Mouse (Mus musculus) granulocyte monocyte progenitor cell, adult 5-6 weeks (primary cell): ENCODE data around the gene Nrxn3. TPM values are rescaled to one million over a fixed set of nuclear protein-coding genes. Genes with fewer than 3 reads are reported as not detected.
A peak's percentile ranks its signal among the peaks of the same experiment; 100 is the strongest.

Experiments used
- ATAC-seq: replicated peaks from 2 replicates; pipeline ENCODE4 v1.8.0; 2016; ENCODE audit warnings: mild to moderate bottlenecking, moderate TSS enrichment, inconsistent platforms; ENCODE audit not compliant: poor library complexity, severe bottlenecking
- total RNA-seq, 2 experiments: library from RNA; stranded (forward) in 1 of 2; stranded (reverse) in 1 of 2; fragments of 200-712, 200-1000 nt in 1 of 2; fragments of >200 nt in 1 of 2; fragmentation: Nextera tagmentation in 1 of 2; gene quantifications; 2 replicates each; pipeline ENCODE4 v1.2.3; 2014 to 2017

The Nrxn3 gene
- total RNA-seq, 2 experiments from 2014 or later = not detected

- ATAC-seq = no peak
Measured at GRCm38 (mm10) chr12:90159911-90160310, 1437.2 kb downstream of the Nrxn3 start.

GRCm38 (mm10) chr12:90166118-90166517, 1443.4 kb downstream of the Nrxn3 start:
- ATAC-seq = no peak

GRCm38 (mm10) chr12:90181566-90181965, 1458.9 kb downstream of the Nrxn3 start:
- ATAC-seq = no peak

- no peak for ATAC-seq
Measured at GRCm38 (mm10) chr12:90183021-90183420, 1460.3 kb downstream of the Nrxn3 start.

DNA sequence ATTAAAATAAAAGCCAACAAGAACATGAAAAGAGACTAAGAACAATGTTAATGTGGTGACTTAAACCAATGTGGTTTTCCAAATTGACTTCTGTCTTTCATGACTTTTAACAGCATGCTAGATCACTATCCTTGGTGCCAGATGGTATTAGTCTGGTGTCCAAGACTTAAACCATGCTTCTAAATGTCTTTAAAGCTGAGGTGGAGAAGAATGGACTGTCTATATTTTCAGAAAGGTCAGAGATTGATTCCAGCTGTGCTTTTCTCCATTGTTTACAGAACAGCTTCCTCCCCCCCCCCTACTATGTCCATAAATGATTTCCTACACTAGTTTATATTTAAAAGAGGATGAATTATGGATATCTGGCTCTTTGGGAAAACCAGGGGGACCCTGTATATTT, 1473.5 kb downstream of the Nrxn3 start:
- no peak for ATAC-seq

GRCm38 (mm10) chr12:90197994-90198393, 1475.3 kb downstream of the Nrxn3 start:
- ATAC-seq = no peak

DNA sequence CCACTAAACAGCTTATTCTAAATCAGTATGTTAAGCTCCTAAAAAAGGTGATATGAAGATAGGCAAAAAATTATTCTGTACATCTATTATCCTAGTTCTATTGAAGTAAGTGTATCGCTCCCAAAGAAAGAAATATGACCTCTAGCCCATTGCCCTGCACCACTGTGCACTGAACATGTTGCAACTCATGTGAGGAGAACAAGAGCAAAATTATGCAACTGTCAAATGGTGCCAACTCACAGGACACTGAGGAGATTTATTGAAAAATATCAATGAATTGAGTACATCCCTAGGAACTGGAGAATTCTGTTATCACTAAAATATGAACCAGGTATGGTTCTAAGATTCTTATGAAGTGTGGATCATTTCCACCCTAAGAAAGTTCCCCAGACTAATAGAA, 1479.8 kb downstream of the Nrxn3 start:
- ATAC-seq = no peak

GRCm38 (mm10) chr12:90211410-90211809, 1488.7 kb downstream of the Nrxn3 start:
- ATAC-seq = no peak

DNA sequence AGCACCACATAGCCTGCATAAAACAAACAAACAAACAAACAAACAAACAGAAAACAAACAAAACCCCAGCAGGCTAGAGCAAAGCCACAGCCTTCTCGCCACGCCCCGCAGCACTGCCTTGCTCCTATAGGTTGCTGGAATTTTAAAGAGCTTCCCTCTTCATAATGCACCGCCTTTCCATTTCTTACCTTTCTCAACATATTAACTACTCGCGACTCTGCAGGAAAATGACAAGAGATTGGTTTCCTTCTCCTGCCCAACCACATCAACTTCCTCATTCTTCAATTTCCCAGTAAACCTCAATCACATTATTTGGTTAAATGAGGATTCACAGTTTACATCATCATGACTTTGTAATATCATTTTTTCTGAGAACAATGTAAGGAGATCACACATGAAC, 1494.4 kb downstream of the Nrxn3 start:
- peak; percentile 40 for ATAC-seq

GRCm38 (mm10) chr12:90229062-90229461, 1506.4 kb downstream of the Nrxn3 start:
- no peak for ATAC-seq

GRCm38 (mm10) chr12:90236093-90236492, 1513.4 kb downstream of the Nrxn3 start:
- ATAC-seq = peak; percentile 20; the same call in 1 of the 2 replicates

- no peak for ATAC-seq
Measured at GRCm38 (mm10) chr12:90260301-90260700, 1537.6 kb downstream of the Nrxn3 start.

DNA sequence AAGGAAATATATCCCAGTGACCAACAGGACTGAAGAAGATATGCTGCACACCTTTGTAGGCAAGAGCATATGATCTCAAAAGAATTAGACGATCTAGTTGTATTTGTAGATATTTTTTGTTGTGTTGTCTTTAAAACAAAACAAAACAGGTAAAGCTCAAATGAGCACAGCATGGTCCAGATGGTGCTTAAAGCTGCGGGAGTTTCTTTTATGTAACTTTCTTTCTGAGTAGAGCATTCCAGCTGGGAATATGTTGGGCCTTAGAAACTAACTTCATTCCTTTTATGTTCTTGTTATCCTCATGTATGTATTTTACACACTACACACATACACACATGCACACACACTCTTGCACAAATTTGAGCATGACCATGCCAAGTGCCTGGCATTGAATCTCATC, 1545.4 kb downstream of the Nrxn3 start:
- no peak for ATAC-seq

GRCm38 (mm10) chr12:90270763-90271379, 1548.2 kb downstream of the Nrxn3 start:
- ATAC-seq = no peak

- no peak for ATAC-seq
Measured at GRCm38 (mm10) chr12:90274621-90275236, 1552.1 kb downstream of the Nrxn3 start.

- no peak for ATAC-seq
Measured at GRCm38 (mm10) chr12:90281236-90281635, 1558.6 kb downstream of the Nrxn3 start.

DNA sequence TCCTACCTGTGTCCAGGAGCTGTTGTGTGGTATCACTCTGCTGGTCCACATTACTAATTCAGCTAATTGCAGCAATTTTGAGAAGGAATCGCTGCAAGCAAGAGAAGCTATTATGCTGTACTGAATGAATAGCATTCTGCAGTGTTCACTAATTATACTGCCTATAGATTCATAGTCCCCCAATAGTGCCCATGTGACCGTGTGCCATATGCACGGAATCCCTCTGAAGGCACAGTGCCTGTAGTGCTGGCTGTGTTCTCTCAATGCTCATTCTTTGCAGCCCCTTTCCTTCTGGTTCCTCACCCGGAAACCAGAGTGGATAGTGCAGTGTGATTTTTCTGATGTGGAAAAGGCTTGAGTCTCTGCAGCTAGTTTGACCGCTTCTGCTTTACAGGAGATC, 1560.3 kb downstream of the Nrxn3 start:
- no peak for ATAC-seq

GRCm38 (mm10) chr12:90302671-90303070, 1580.0 kb downstream of the Nrxn3 start:
- no peak for ATAC-seq

DNA sequence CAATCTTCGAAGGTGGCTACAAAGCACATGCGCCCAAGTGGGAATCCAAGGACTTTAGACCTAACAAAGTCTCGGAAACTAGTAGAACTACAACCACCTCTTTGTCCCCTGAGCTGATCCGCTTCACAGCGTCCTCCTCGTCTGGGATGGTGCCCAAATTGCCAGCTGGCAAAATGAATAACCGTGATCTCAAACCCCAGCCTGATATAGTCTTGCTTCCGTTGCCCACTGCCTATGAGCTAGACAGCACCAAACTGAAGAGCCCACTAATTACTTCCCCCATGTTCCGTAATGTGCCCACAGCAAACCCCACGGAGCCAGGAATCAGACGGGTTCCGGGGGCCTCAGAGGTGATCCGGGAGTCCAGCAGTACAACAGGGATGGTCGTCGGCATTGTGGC, 1609.1 kb downstream of the Nrxn3 start:
- ATAC-seq = no peak

- ATAC-seq = no peak
Measured at GRCm38 (mm10) chr12:90332459-90332858, 1609.8 kb downstream of the Nrxn3 start.

- ATAC-seq = no peak
Measured at GRCm38 (mm10) chr12:90337496-90338228, 1615.0 kb downstream of the Nrxn3 start.

GRCm38 (mm10) chr12:90338229-90338557, 1615.5 kb downstream of the Nrxn3 start:
- ATAC-seq = no peak
